Mouse (Mus musculus) hindbrain, embryonic 14.5 days (tissue): Measurements from ENCODE around the gene Nfam1. TPM values are rescaled to one million over a fixed set of nuclear protein-coding genes. Genes with fewer than 3 reads are reported as not detected.

Experiments used
- ATAC-seq: fragments of 200-750 bp; cut with Nextera tagmentation; 2 replicates; pipeline ENCODE4 v1.8.0; 2017; ENCODE audit warnings: moderate number of reproducible peaks, mild to moderate bottlenecking, moderate TSS enrichment, moderate library complexity; ENCODE audit not compliant: low FRiP score
- DNase-seq: peaks from one replicate; pipeline ENCODE4 v3.0.0-alpha.2; 2015; ENCODE audit warnings: low spot score
- H3K27ac ChIP-seq: fragments of 300-500 bp; sonication (generic); 2 replicates; pipeline ENCODE4 v1.5.1; 2014; ENCODE audit warnings: mild to moderate bottlenecking, moderate library complexity
- H3K27me3 ChIP-seq: fragments of 300-500 bp; sonication (generic); 2 replicates; pipeline ENCODE4 v1.6.1; 2014; ENCODE audit warnings: mild to moderate bottlenecking, low read length, mixed read lengths; ENCODE audit not compliant: control insufficient read depth, insufficient read depth
- H3K36me3 ChIP-seq: fragments of 300-500 bp; sonication (generic); replicated peaks from 2 replicates; pipeline ENCODE4 v1.6.1; 2014; ENCODE audit not compliant: control insufficient read depth, insufficient read depth
- H3K4me1 ChIP-seq: fragments of 300-500 bp; sonication (generic); replicated peaks from 2 replicates; pipeline ENCODE4 v1.6.1; 2014; ENCODE audit warnings: antibody characterized with exemption, low read length, mixed read lengths; ENCODE audit not compliant: control insufficient read depth, insufficient read depth
- H3K4me2 ChIP-seq: fragments of 300-500 bp; sonication (generic); replicated peaks from 2 replicates; pipeline ENCODE4 v1.6.1; 2014; ENCODE audit warnings: mild to moderate bottlenecking, moderate library complexity
- H3K4me3 ChIP-seq: fragments of 300-500 bp; sonication (generic); replicated peaks from 2 replicates; pipeline ENCODE4 v1.5.1; 2014; ENCODE audit warnings: mild to moderate bottlenecking, low read length
- H3K9ac ChIP-seq: fragments of 300-500 bp; sonication (generic); 2 replicates; pipeline ENCODE4 v1.6.1; 2014
- H3K9me3 ChIP-seq: fragments of 300-500 bp; sonication (generic); 2 replicates; pipeline ENCODE4 v1.6.1; 2016; ENCODE audit warnings: low read length; ENCODE audit not compliant: control insufficient read depth
- WGBS: fragments of 180-500 bp; shearing (Covaris S2); extraction: QIAGEN DNeasy Blood & Tissue Kit; methylation state at CpG from one replicate; pipeline ENCODE4 v1.1.7; 2014; 5-methylcytosine and 5-hydroxymethylcytosine counted together
- microRNA-seq: library from miRNA; unstranded; fragments of <30 nt; microRNA quantifications from one replicate; pipeline ENCODE4, GENCODE M21; 2016
- polyA plus RNA-seq: library from polyadenylated mRNA; unstranded; fragments of >200 nt; fragmentation: Nextera tagmentation; extraction: Ambion mirVana; gene quantifications from 2 replicates; pipeline ENCODE4 v1.2.1, GENCODE M21; 2014

The Nfam1 gene
- polyA plus RNA-seq, 1 experiment from 2014 or later, result 1.9 TPM

- Histone ChIP-seq H3K4me3 (no peak overlapping the region), H3K4me1 (peaks cover 43% of the 10 kb centered on the region), H3K9ac (no peak overlapping the region), H3K27me3 (peaks cover 30% of the 10 kb centered on the region), H3K4me2 (no peak overlapping the region), H3K36me3 (no peaks in the 10 kb centered on the region), H3K27ac (no peak overlapping the region), H3K9me3 (no peaks in the 10 kb centered on the region)
- WGBS, result 50% methylated on average over 8 of the region's 8 CpGs
- ATAC-seq (no peak), DNase-seq (no peak)
Measured at GRCm38 (mm10) chr15:82950246-82950645, 82.9 kb downstream of the Nfam1 start.

- no peaks in the 10 kb centered on the region for H3K9me3 ChIP-seq
- H3K27ac ChIP-seq, result no peak overlapping the region
- ATAC-seq, result no peak
- H3K4me3 ChIP-seq, result no peak overlapping the region
- 67% methylated on average over 5 of the region's 5 CpGs for WGBS
- H3K36me3 ChIP-seq, result no peaks in the 10 kb centered on the region
- peaks cover 30% of the 10 kb centered on the region for H3K4me1 ChIP-seq
- no peak for DNase-seq
- H3K4me2 ChIP-seq, result no peak overlapping the region
- H3K9ac ChIP-seq, result no peak overlapping the region
- peaks cover 25% of the 10 kb centered on the region; the same call in 1 of the 2 replicates for H3K27me3 ChIP-seq
Measured at GRCm38 (mm10) chr15:82947431-82947830, 85.7 kb downstream of the Nfam1 start.

- Histone ChIP-seq H3K9me3 (no peaks in the 10 kb centered on the region), H3K4me1 (peaks cover 41% of the 10 kb centered on the region), H3K27me3 (peaks cover 14% of the 10 kb centered on the region; the same call in 1 of the 2 replicates), H3K36me3 (no peaks in the 10 kb centered on the region), H3K4me2 (no peak overlapping the region), H3K4me3 (no peak overlapping the region), H3K9ac (no peak overlapping the region), H3K27ac (0 out of 2 replicates have a peak overlapping the region, but pooled peaks have one; percentile 20)
- DNase-seq (no peak), ATAC-seq (no peak)
- whole genome bisulfite sequencing, result 73% methylated on average over 9 of the region's 9 CpGs
Measured at GRCm38 (mm10) chr15:82944479-82945195, 88.5 kb downstream of the Nfam1 start.

Small RNA genes within 50 kb of the gene (microRNA-seq; reads per million reads assigned to microRNA genes)
- gene Mir3080, result 13.9 reads per million, percentile 33 among the genes with 10 or more reads in this experiment

Other genes starting within 250 kb of the Nfam1 start
- gene Cyp2d26, start 239.0 kb downstream of the Nfam1 start, polyA plus RNA-seq, result not detected in 2 replicates
- 14.0 TPM in 2 replicates for gene Tcf20, start 45.4 kb downstream of the Nfam1 start, polyA plus RNA-seq
- gene Serhl, start 56.2 kb upstream of the Nfam1 start, polyA plus RNA-seq, result 31.4 and 34.8 TPM in 2 replicates
- gene Rrp7a, start 89.5 kb upstream of the Nfam1 start, polyA plus RNA-seq, result 64.7 and 68.2 TPM in 2 replicates
- 143 and 145 TPM in 2 replicates for gene Poldip3, start 116.1 kb upstream of the Nfam1 start, polyA plus RNA-seq
- gene Cyb5r3, start 139.3 kb upstream of the Nfam1 start, polyA plus RNA-seq, result 112 and 129 TPM in 2 replicates
- 2.3 and 4.2 TPM in 2 replicates for gene A4galt, start 218.5 kb upstream of the Nfam1 start, polyA plus RNA-seq